Mouse (Mus musculus) heart, postnatal 0 days (tissue): ENCODE measurements around the gene Rab25.

Experiments
- CTCF ChIP-seq: IDR thresholded peaks from 2 replicates; pipeline ENCODE4 v1.5.1; 2016; ENCODE audit warnings: antibody characterized with exemption, control low read depth, low read depth
- EP300 ChIP-seq: IDR thresholded peaks from 2 replicates; pipeline ENCODE4 v1.6.1; 2016; ENCODE audit warnings: antibody characterized with exemption, low read depth

GRCm38 (mm10) chr3:88563966-88564365, 15.9 kb upstream of the Rab25 start:
- TF ChIP-seq CTCF (no peak), EP300 (no peak)
